Mouse (Mus musculus): Measurements from ENCODE around the gene Tk1. TPM values are rescaled to one million over a fixed set of nuclear protein-coding genes. Genes with fewer than 3 reads are reported as not detected.
A peak's percentile ranks its signal among the peaks of the same experiment; 100 is the strongest.

Tk1 gene
- polyA plus RNA-seq, 1 experiment, result 61.6 TPM

GRCm38 (mm10) chr11:117781993-117782704 lies 43.7 kb downstream of the Tk1 start, which contains the start of the genes Tmc8 and Tmc6:
Tmc8 (plus strand) TSS chr11:117782076.
Tmc6 (minus strand) TSS chr11:117782198.
- Histone ChIP-seq H3K27ac (ENCODE audit: insufficient read depth, low read length) (peak within 1 kb of the TSS; percentile 99), H3K4me1 (ENCODE audit: control insufficient read depth, insufficient read depth, insufficient read length) (peaks cover 12% of the 10 kb centered on the region; the same call in 1 of the 2 replicates), H3K27me3 (ENCODE audit: control insufficient read depth, insufficient read depth, low read length) (no peaks in the 10 kb centered on the region), H3K4me3 (ENCODE audit: extremely low read depth, insufficient read depth, insufficient read length) (peak within 1 kb of the TSS; percentile 86), H3K36me3 (ENCODE audit: control insufficient read depth, insufficient read depth, low read length) (peaks cover 17% of the 10 kb centered on the region)
- TF ChIP-seq CTCF (IDR thresholded peaks at IDR 0.05; ENCODE audit: extremely low read depth, insufficient read depth, insufficient read length, insufficient replicate concordance), result no peak
- TF ChIP-seq POLR2A (IDR thresholded peaks at IDR 0.05; ENCODE audit: low read depth, low read length), result peak; percentile 91
- peak; percentile 72 to 88 for DNase-seq (ENCODE audit: low read depth in 1 of 2, low spot score in 2 of 2)
- WGBS, result 2% methylated on average over 21 of the region's 24 CpGs

GRCm38 (mm10) chr11:117781199-117781821 lies 44.6 kb downstream of the Tk1 start:
- TF ChIP-seq POLR2A (IDR thresholded peaks at IDR 0.05; ENCODE audit: low read depth, low read length) (peak; percentile 12; the same call in 1 of the 2 replicates), CTCF (IDR thresholded peaks at IDR 0.05; ENCODE audit: extremely low read depth, insufficient read depth, insufficient read length, insufficient replicate concordance) (no peak)
- peak in 1 of 2 experiments; percentile 72 for DNase-seq (ENCODE audit: low read depth in 1 of 2, low spot score in 2 of 2)
- Histone ChIP-seq H3K36me3 (ENCODE audit: control insufficient read depth, insufficient read depth, low read length) (peaks cover 19% of the 10 kb centered on the region), H3K27me3 (ENCODE audit: control insufficient read depth, insufficient read depth, low read length) (no peaks in the 10 kb centered on the region), H3K27ac (ENCODE audit: insufficient read depth, low read length) (peak overlapping the region; percentile 99), H3K4me3 (ENCODE audit: extremely low read depth, insufficient read depth, insufficient read length) (peak overlapping the region; percentile 86), H3K4me1 (ENCODE audit: control insufficient read depth, insufficient read depth, insufficient read length) (peaks cover 14% of the 10 kb centered on the region; the same call in 1 of the 2 replicates)
- 1% methylated on average over 18 of the region's 18 CpGs for WGBS

- H3K27me3 ChIP-seq (ENCODE audit: control insufficient read depth, insufficient read depth, low read length), result no peaks in the 10 kb centered on the region
- H3K36me3 ChIP-seq (ENCODE audit: control insufficient read depth, insufficient read depth, low read length), result peaks cover 24% of the 10 kb centered on the region
- H3K4me1 ChIP-seq (ENCODE audit: control insufficient read depth, insufficient read depth, insufficient read length), result peaks cover 18% of the 10 kb centered on the region; the same call in 1 of the 2 replicates
- TF ChIP-seq CTCF (IDR thresholded peaks at IDR 0.05; ENCODE audit: extremely low read depth, insufficient read depth, insufficient read length, insufficient replicate concordance) (no peak), POLR2A (IDR thresholded peaks at IDR 0.05; ENCODE audit: low read depth, low read length) (no peak)
- H3K27ac ChIP-seq (ENCODE audit: insufficient read depth, low read length), result peak overlapping the region; percentile 99
- peak; percentile 95 to 96 for DNase-seq (ENCODE audit: low read depth in 1 of 2, low spot score in 2 of 2)
- peak overlapping the region; percentile 86 for H3K4me3 ChIP-seq (ENCODE audit: extremely low read depth, insufficient read depth, insufficient read length)
- WGBS, result under 1% methylated on average over 19 of the region's 19 CpGs
Measured at GRCm38 (mm10) chr11:117780582-117781111, 45.2 kb downstream of the Tk1 start.

- Histone ChIP-seq H3K27ac (ENCODE audit: insufficient read depth, low read length) (peak overlapping the region; percentile 99), H3K4me1 (ENCODE audit: control insufficient read depth, insufficient read depth, insufficient read length) (peaks cover 18% of the 10 kb centered on the region; the same call in 1 of the 2 replicates), H3K27me3 (ENCODE audit: control insufficient read depth, insufficient read depth, low read length) (no peaks in the 10 kb centered on the region), H3K4me3 (ENCODE audit: extremely low read depth, insufficient read depth, insufficient read length) (peak overlapping the region; percentile 86), H3K36me3 (ENCODE audit: control insufficient read depth, insufficient read depth, low read length) (peaks cover 28% of the 10 kb centered on the region)
- DNase-seq (ENCODE audit: low read depth in 1 of 2, low spot score in 2 of 2), result no peak
- under 1% methylated on average over 17 of the region's 17 CpGs for WGBS
- TF ChIP-seq CTCF (IDR thresholded peaks at IDR 0.05; ENCODE audit: extremely low read depth, insufficient read depth, insufficient read length, insufficient replicate concordance), result no peak
- no peak for TF ChIP-seq POLR2A (IDR thresholded peaks at IDR 0.05; ENCODE audit: low read depth, low read length)
Measured at GRCm38 (mm10) chr11:117780199-117780515, 45.7 kb downstream of the Tk1 start.

- Histone ChIP-seq H3K4me1 (ENCODE audit: control insufficient read depth, insufficient read depth, insufficient read length) (peaks cover 18% of the 10 kb centered on the region; the same call in 1 of the 2 replicates), H3K27ac (ENCODE audit: insufficient read depth, low read length) (peak overlapping the region; percentile 99), H3K36me3 (ENCODE audit: control insufficient read depth, insufficient read depth, low read length) (peaks cover 27% of the 10 kb centered on the region), H3K27me3 (ENCODE audit: control insufficient read depth, insufficient read depth, low read length) (no peaks in the 10 kb centered on the region), H3K4me3 (ENCODE audit: extremely low read depth, insufficient read depth, insufficient read length) (peak overlapping the region; percentile 86)
- peak; percentile 70 for TF ChIP-seq POLR2A (IDR thresholded peaks at IDR 0.05; ENCODE audit: low read depth, low read length)
- no peak for TF ChIP-seq CTCF (IDR thresholded peaks at IDR 0.05; ENCODE audit: extremely low read depth, insufficient read depth, insufficient read length, insufficient replicate concordance)
- under 1% methylated on average over 38 of the region's 38 CpGs for WGBS
- DNase-seq (ENCODE audit: low read depth in 1 of 2, low spot score in 2 of 2), result peak in 1 of 2 experiments; percentile 71
Measured at GRCm38 (mm10) chr11:117779434-117780198, 46.3 kb downstream of the Tk1 start.

GRCm38 (mm10) chr11:117778851-117779433 lies 47.0 kb downstream of the Tk1 start:
- no peaks in the 10 kb centered on the region for H3K27me3 ChIP-seq (ENCODE audit: control insufficient read depth, insufficient read depth, low read length)
- TF ChIP-seq POLR2A (IDR thresholded peaks at IDR 0.05; ENCODE audit: low read depth, low read length), result no peak
- no peak for TF ChIP-seq CTCF (IDR thresholded peaks at IDR 0.05; ENCODE audit: extremely low read depth, insufficient read depth, insufficient read length, insufficient replicate concordance)
- peaks cover 31% of the 10 kb centered on the region for H3K36me3 ChIP-seq (ENCODE audit: control insufficient read depth, insufficient read depth, low read length)
- H3K27ac ChIP-seq (ENCODE audit: insufficient read depth, low read length), result peak overlapping the region; percentile 99
- H3K4me3 ChIP-seq (ENCODE audit: extremely low read depth, insufficient read depth, insufficient read length), result peak overlapping the region; percentile 86
- 27% methylated on average over 12 of the region's 12 CpGs for WGBS
- DNase-seq (ENCODE audit: low read depth in 1 of 2, low spot score in 2 of 2), result no peak
- H3K4me1 ChIP-seq (ENCODE audit: control insufficient read depth, insufficient read depth, insufficient read length), result peaks cover 18% of the 10 kb centered on the region; the same call in 1 of the 2 replicates
